In the genomic region with DNA sequence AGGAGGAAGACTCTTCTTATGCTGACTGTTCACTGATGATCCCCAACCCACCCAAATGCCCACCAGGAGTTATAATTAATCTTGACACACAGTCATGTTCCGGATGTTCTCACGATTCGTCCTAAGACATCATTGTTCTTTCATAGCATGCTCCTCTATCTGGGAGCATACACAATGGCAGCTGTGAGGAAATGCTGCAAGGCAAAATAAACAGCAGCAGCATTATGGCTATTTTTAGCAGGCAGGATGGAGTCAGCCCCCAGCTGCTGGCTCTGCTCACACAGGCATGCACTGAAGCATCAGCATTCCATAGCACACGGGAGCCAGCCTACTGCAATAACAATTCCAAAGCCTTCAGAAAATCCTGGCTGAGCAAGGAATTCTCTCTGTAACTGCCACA, we compare ENCODE assay signal across 8 mouse cellular contexts.
DNase-seq lines count a peak whose midpoint lies in the region; ATAC-seq and TF ChIP-seq lines count a peak whose summit lies in the region.
"Had no signal": no experiment of that assay in that cellular context is flagged by ENCODE, and none has a peak within 500 bp of the region (broad histone marks: within the 10 kb centered on the region; RNA-seq: fewer than 3 reads in every experiment).

No protein-coding gene starts in this region.

- H3K9ac ChIP-seq in heart, postnatal 0 days (replicated peaks; ENCODE audit: low read depth, low read length): no peak overlapping the region
- H3K9ac ChIP-seq: limb, embryonic 15.5 days had no signal

- H3K4me3 ChIP-seq in heart, postnatal 0 days (ENCODE audit: low read depth, low read length): no peak overlapping the region
- H3K4me3 ChIP-seq: limb, embryonic 15.5 days had no signal

- peak; percentile 80 for ATAC-seq in Patski
- peak; percentile 88 for ATAC-seq in heart, postnatal 0 days (ENCODE audit: insufficient read depth, low read depth)

- 0 out of 2 replicates have a peak, but pooled peaks cover 6% of the 10 kb centered on the region for H3K9me3 ChIP-seq in heart, postnatal 0 days (replicated peaks; ENCODE audit: control insufficient read depth, low read length)
- H3K9me3 ChIP-seq: limb, embryonic 15.5 days had no signal

- H3K27me3 ChIP-seq in Patski: no peaks in the 10 kb centered on the region
- H3K27me3 ChIP-seq in heart, postnatal 0 days (ENCODE audit: control insufficient read depth, insufficient read depth, low read length): no peaks in the 10 kb centered on the region
- H3K27me3 ChIP-seq: limb, embryonic 15.5 days had no signal

- TF ChIP-seq CTCF in Patski (IDR thresholded peaks at IDR 0.05): no peak
- TF ChIP-seq CTCF in heart, postnatal 0 days (IDR thresholded peaks at IDR 0.05; ENCODE audit: low read depth): no peak; the same call in 1 of the 2 replicates

- no peaks in the 10 kb centered on the region for H3K4me1 ChIP-seq in heart, postnatal 0 days (ENCODE audit: control insufficient read depth, insufficient read depth)

- CTCF ChIA-PET in Patski (lab: Charles Lee): no interaction called here

- POLR2A ChIA-PET in Patski (lab: Charles Lee): no interaction called here

- 8% methylated on average over 4 of the region's 4 CpGs for WGBS in heart, postnatal 0 days

- no peaks in the 10 kb centered on the region for H3K36me3 ChIP-seq in heart, postnatal 0 days (replicated peaks; ENCODE audit: control insufficient read depth, insufficient read depth, low read length)
- H3K36me3 ChIP-seq: limb, embryonic 15.5 days had no signal

- no peak for DNase-seq in Patski (ENCODE audit: low read depth, low spot score)
- DNase-seq in embryo, embryonic 10 days (ENCODE audit: low spot score): peak; percentile 47
- peak; percentile 78 for DNase-seq in heart, postnatal 0 days (ENCODE audit: low spot score)
- peak; percentile 13 to 20 for DNase-seq in left cerebral cortex, adult 9 months (ENCODE audit: low spot score in 2 of 2)
- DNase-seq in retina, adult 2 months (ENCODE audit: low read depth, low spot score): peak; percentile 20
- no peak for DNase-seq in spleen, postnatal 10 days (ENCODE audit: low spot score in 2 of 2)
- no peak for DNase-seq in adrenal gland, postnatal 25 days

- H3K27ac ChIP-seq in heart, postnatal 0 days (ENCODE audit: low read depth): peak overlapping the region; percentile 66
- H3K27ac ChIP-seq: limb, embryonic 15.5 days had no signal

- no peak for TF ChIP-seq EP300 in heart, postnatal 0 days (IDR thresholded peaks at IDR 0.05; ENCODE audit: low read depth)

- in situ Hi-C loops in Patski (cut with MboI; ENCODE audit: low pct_unique_long_range_greater_than_20kb): no loop called here

- peak overlapping the region; percentile 24; the same call in 1 of the 2 replicates for H3K4me2 ChIP-seq in heart, postnatal 0 days (ENCODE audit: low read depth, low read length)
- H3K4me2 ChIP-seq: limb, embryonic 15.5 days had no signal

Comparison
In these comparisons a context has a peak if more than half of its experiments do, and no peak if none do; other contexts are left out.
1. DNase-seq: peak in embryo, embryonic 10 days (single experiment), heart, postnatal 0 days (single experiment), left cerebral cortex, adult 9 months (2 of 2) and retina, adult 2 months (single experiment); none in Patski (single experiment), spleen, postnatal 10 days (0 of 2) and adrenal gland, postnatal 25 days (single experiment).